Mouse (Mus musculus): ENCODE measurements around the gene Osgin1. TPM values are rescaled to one million over a fixed set of nuclear protein-coding genes. Genes with fewer than 3 reads are reported as not detected.
A peak's percentile ranks its signal among the peaks of the same experiment; 100 is the strongest.

Osgin1 gene
- polyA plus RNA-seq, 1 experiment from 2014 or later, result 0.47 TPM

DNA sequence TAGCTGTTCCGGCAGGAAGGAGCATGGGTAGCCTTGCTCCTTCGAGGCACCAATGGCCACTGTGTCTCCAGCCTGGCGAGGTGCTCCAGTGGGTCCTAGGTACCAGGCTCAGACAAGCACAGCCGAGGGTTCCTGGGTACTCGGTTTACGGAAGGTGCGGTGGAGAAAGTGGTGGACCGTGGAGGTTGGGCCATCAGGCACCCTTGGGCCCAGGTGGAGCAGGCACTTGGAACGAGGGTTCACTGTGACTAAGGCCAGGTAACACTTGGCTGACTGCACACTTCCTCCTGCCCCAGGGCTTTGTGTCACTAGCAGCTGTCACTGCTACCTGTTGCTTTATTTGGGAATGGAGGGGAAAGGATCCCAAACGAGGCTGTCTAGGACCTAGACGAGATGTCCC lies 3.6 kb downstream of the Osgin1 start:
- Histone ChIP-seq H3K27ac (replicated peaks in 1 of 2; ENCODE audit: control insufficient read depth in 1 of 2, insufficient read depth in 1 of 2, low read depth in 2 of 2, low read length in 2 of 2) (no peak overlapping the region), H3K36me3 (ENCODE audit: control insufficient read depth, insufficient read depth, low read length) (no peaks in the 10 kb centered on the region), H3K27me3 (ENCODE audit: control insufficient read depth, insufficient read depth, low read length) (peaks cover 9% of the 10 kb centered on the region; the same call in 1 of the 2 replicates), H3K4me1 (ENCODE audit: control insufficient read depth in 2 of 2, insufficient read depth in 2 of 2, low read length in 2 of 2) (peaks cover 17 to 19% of the 10 kb centered on the region in 2 experiments), H3K9ac (ENCODE audit: low read length) (no peak overlapping the region), H3K4me2 (ENCODE audit: low read length) (peak overlapping the region; percentile 37), H3K9me3 (ENCODE audit: control insufficient read depth, low read length) (no peaks in the 10 kb centered on the region), H3K4me3 (ENCODE audit: control insufficient read depth in 1 of 2, insufficient read depth in 1 of 2, low read depth in 1 of 2, low read length in 2 of 2) (no peak overlapping the region)
- WGBS, result 70% methylated on average over 11 of the region's 11 CpGs
- no peak for ATAC-seq (ENCODE audit: insufficient number of reproducible peaks, insufficient read depth, low FRiP score, low read depth)

DNA sequence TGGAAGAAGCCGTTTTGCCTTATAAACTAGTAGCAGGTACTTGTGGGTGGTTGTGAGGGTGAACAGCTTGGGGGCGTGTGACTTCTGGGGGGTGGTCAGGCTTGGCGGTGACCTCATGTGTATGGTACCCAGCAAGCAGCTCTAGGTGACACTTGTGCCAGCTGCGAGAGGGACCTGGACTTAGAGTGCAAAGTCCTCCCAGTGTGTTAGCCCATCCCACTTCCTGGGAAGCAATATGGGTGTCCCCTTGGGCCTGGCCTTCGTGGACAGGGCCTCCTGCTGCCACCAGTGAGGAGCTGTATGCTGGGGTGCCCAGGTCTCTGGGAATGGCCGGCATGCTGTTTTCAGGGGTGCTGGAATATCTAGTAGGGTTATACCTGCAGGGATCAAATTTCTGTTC lies 5.0 kb downstream of the Osgin1 start:
- ATAC-seq (ENCODE audit: insufficient number of reproducible peaks, insufficient read depth, low FRiP score, low read depth), result no peak
- H3K4me3 ChIP-seq (ENCODE audit: control insufficient read depth in 1 of 2, insufficient read depth in 1 of 2, low read depth in 1 of 2, low read length in 2 of 2), result no peak overlapping the region
- H3K4me1 ChIP-seq (ENCODE audit: control insufficient read depth in 2 of 2, insufficient read depth in 2 of 2, low read length in 2 of 2), result peaks cover 17 to 19% of the 10 kb centered on the region in 2 experiments
- no peaks in the 10 kb centered on the region for H3K36me3 ChIP-seq (ENCODE audit: control insufficient read depth, insufficient read depth, low read length)
- H3K27ac ChIP-seq (replicated peaks in 1 of 2; ENCODE audit: control insufficient read depth in 1 of 2, insufficient read depth in 1 of 2, low read depth in 2 of 2, low read length in 2 of 2), result no peak overlapping the region
- peaks cover 12% of the 10 kb centered on the region for H3K27me3 ChIP-seq (ENCODE audit: control insufficient read depth, insufficient read depth, low read length)
- H3K9me3 ChIP-seq (ENCODE audit: control insufficient read depth, low read length), result no peaks in the 10 kb centered on the region
- 81% methylated on average over 6 of the region's 6 CpGs for whole genome bisulfite sequencing
- no peak overlapping the region for H3K9ac ChIP-seq (ENCODE audit: low read length)
- no peak overlapping the region for H3K4me2 ChIP-seq (ENCODE audit: low read length)

DNA sequence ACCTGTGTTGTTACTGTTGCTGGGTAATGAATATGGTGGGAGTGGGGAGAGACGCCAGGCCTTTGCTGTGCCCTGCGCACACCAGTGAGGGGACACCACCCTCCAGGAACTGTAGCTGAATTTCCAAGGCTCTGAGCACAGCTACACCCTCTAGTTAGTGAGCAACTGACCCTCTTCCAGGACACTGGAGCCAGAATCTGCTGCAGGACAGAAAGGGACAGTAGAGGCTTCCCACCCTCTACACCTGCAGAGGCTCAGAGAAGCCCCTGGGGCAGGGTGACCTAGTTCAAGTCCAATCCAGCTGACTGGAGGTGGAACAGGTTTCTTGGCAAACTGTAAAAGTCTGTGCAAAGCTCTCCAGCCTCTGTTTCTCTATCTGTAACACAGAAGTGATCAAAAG lies 5.5 kb downstream of the Osgin1 start:
- peaks cover 12% of the 10 kb centered on the region for H3K27me3 ChIP-seq (ENCODE audit: control insufficient read depth, insufficient read depth, low read length)
- no peaks in the 10 kb centered on the region for H3K9me3 ChIP-seq (ENCODE audit: control insufficient read depth, low read length)
- no peaks in the 10 kb centered on the region for H3K36me3 ChIP-seq (ENCODE audit: control insufficient read depth, insufficient read depth, low read length)
- no peak overlapping the region for H3K4me3 ChIP-seq (ENCODE audit: control insufficient read depth in 1 of 2, insufficient read depth in 1 of 2, low read depth in 1 of 2, low read length in 2 of 2)
- H3K4me1 ChIP-seq (ENCODE audit: control insufficient read depth in 2 of 2, insufficient read depth in 2 of 2, low read length in 2 of 2), result peaks cover 17 to 19% of the 10 kb centered on the region in 2 experiments
- no peak overlapping the region for H3K4me2 ChIP-seq (ENCODE audit: low read length)
- H3K27ac ChIP-seq (replicated peaks in 1 of 2; ENCODE audit: control insufficient read depth in 1 of 2, insufficient read depth in 1 of 2, low read depth in 2 of 2, low read length in 2 of 2), result no peak overlapping the region
- 91% methylated on average over 2 of the region's 2 CpGs for WGBS
- no peak overlapping the region for H3K9ac ChIP-seq (ENCODE audit: low read length)
- ATAC-seq (ENCODE audit: insufficient number of reproducible peaks, insufficient read depth, low FRiP score, low read depth), result no peak

DNA sequence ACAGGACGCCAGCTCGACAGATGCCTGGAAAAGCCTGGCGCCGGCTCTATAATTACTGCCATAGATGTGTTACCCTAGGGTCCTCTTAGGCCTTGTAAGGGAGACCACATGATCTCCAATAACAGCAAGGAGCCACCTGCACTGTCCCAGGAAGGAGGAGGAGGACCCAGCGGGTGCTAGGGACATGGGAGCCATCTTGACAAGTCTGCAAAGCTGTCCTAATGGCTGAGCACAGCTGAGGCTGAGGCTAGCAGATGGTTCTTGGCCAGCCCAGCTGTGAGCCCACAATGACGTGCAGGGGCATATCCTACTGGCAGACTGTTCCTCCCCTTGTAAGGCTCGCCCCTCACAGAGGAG lies 5.9 kb downstream of the Osgin1 start:
- no peak overlapping the region for H3K4me2 ChIP-seq (ENCODE audit: low read length)
- no peak overlapping the region for H3K9ac ChIP-seq (ENCODE audit: low read length)
- no peak overlapping the region for H3K27ac ChIP-seq (replicated peaks in 1 of 2; ENCODE audit: control insufficient read depth in 1 of 2, insufficient read depth in 1 of 2, low read depth in 2 of 2, low read length in 2 of 2)
- H3K27me3 ChIP-seq (ENCODE audit: control insufficient read depth, insufficient read depth, low read length), result peaks cover 17% of the 10 kb centered on the region
- 87% methylated on average over 7 of the region's 7 CpGs for WGBS
- H3K9me3 ChIP-seq (ENCODE audit: control insufficient read depth, low read length), result no peaks in the 10 kb centered on the region
- peaks cover 17 to 19% of the 10 kb centered on the region in 2 experiments for H3K4me1 ChIP-seq (ENCODE audit: control insufficient read depth in 2 of 2, insufficient read depth in 2 of 2, low read length in 2 of 2)
- no peak for ATAC-seq (ENCODE audit: insufficient number of reproducible peaks, insufficient read depth, low FRiP score, low read depth)
- H3K36me3 ChIP-seq (ENCODE audit: control insufficient read depth, insufficient read depth, low read length), result no peaks in the 10 kb centered on the region
- H3K4me3 ChIP-seq (ENCODE audit: control insufficient read depth in 1 of 2, insufficient read depth in 1 of 2, low read depth in 1 of 2, low read length in 2 of 2), result no peak overlapping the region

DNA sequence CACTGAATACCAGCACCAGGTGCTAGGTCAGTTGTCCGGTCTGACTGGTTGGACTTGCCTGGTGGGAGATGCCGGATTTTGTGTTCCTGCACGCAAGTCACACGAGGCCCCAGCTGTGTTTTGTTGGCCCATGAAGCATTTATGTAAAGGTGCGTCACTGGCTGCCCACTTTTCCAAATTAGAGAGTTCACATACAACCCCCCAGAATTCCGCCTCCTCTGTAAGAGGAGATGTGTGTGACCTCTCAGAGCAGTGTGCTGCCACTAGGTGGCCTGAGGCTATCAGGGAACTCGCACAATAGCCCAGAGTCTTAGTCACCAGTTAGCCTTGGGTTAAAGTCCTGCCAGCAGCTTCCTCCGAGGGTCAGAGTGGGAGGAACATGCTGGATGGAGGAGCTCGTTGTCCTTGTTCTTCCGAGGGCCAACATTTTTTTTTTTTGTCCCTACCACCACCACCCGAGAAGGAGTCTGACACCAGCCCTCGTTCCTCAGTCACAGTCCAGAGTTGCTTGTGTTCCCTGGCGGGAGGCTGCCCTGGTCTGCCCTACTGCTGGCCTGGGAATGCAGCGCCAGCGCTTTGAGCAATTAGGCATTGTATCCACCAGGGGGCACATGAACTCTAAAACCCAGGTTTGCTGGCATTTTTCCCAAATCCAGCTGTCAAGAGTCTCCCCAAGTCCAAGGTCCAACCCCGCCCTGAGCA lies 6.5 kb downstream of the Osgin1 start:
- Histone ChIP-seq H3K4me1 (ENCODE audit: control insufficient read depth in 2 of 2, insufficient read depth in 2 of 2, low read length in 2 of 2) (peaks cover 17 to 19% of the 10 kb centered on the region in 2 experiments), H3K27ac (replicated peaks in 1 of 2; ENCODE audit: control insufficient read depth in 1 of 2, insufficient read depth in 1 of 2, low read depth in 2 of 2, low read length in 2 of 2) (no peak overlapping the region)
- 18% methylated on average over 16 of the region's 16 CpGs for WGBS

DNA sequence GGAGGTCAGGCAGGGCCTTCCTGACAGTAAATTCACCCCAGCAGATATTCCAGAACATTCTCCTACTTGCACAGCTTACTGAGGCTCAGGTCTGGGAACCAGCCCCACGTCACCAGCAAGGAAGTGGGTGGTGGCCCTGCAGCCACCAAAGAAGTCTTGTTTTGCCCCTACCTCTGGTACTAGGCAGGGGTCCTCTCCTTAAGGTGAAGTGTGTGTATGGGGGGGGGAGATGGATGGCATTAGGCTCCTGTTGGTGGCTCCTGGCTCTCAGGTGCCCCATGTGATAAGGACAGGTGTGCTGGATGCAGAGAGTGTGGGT lies 7.0 kb downstream of the Osgin1 start:
- Histone ChIP-seq H3K4me2 (ENCODE audit: low read length) (peak overlapping the region; percentile 35; the same call in 1 of the 2 replicates), H3K36me3 (ENCODE audit: control insufficient read depth, insufficient read depth, low read length) (no peaks in the 10 kb centered on the region), H3K9me3 (ENCODE audit: control insufficient read depth, low read length) (no peaks in the 10 kb centered on the region), H3K4me1 (ENCODE audit: control insufficient read depth in 2 of 2, insufficient read depth in 2 of 2, low read length in 2 of 2) (peaks cover 17 to 19% of the 10 kb centered on the region in 2 experiments), H3K27ac (replicated peaks in 1 of 2; ENCODE audit: control insufficient read depth in 1 of 2, insufficient read depth in 1 of 2, low read depth in 2 of 2, low read length in 2 of 2) (no peak overlapping the region), H3K27me3 (ENCODE audit: control insufficient read depth, insufficient read depth, low read length) (peaks cover 26% of the 10 kb centered on the region), H3K4me3 (ENCODE audit: control insufficient read depth in 1 of 2, insufficient read depth in 1 of 2, low read depth in 1 of 2, low read length in 2 of 2) (no peak overlapping the region), H3K9ac (ENCODE audit: low read length) (no peak overlapping the region)
- ATAC-seq (ENCODE audit: insufficient number of reproducible peaks, insufficient read depth, low FRiP score, low read depth), result no peak
- WGBS, result 38% methylated on average over 1 of the region's 1 CpGs

More for the DNA sequence above, 6.5 kb downstream of the Osgin1 start:
- peaks cover 22% of the 10 kb centered on the region for H3K27me3 ChIP-seq (ENCODE audit: control insufficient read depth, insufficient read depth, low read length)
- H3K9ac ChIP-seq (ENCODE audit: low read length), result no peak overlapping the region
- ATAC-seq (ENCODE audit: insufficient number of reproducible peaks, insufficient read depth, low FRiP score, low read depth), result peak; percentile 44; the same call in 1 of the 2 replicates
- H3K4me2 ChIP-seq (ENCODE audit: low read length), result peak overlapping the region; percentile 35
- H3K9me3 ChIP-seq (ENCODE audit: control insufficient read depth, low read length), result no peaks in the 10 kb centered on the region
- H3K4me3 ChIP-seq (ENCODE audit: control insufficient read depth in 1 of 2, insufficient read depth in 1 of 2, low read depth in 1 of 2, low read length in 2 of 2), result no peak overlapping the region
- H3K36me3 ChIP-seq (ENCODE audit: control insufficient read depth, insufficient read depth, low read length), result no peaks in the 10 kb centered on the region

DNA sequence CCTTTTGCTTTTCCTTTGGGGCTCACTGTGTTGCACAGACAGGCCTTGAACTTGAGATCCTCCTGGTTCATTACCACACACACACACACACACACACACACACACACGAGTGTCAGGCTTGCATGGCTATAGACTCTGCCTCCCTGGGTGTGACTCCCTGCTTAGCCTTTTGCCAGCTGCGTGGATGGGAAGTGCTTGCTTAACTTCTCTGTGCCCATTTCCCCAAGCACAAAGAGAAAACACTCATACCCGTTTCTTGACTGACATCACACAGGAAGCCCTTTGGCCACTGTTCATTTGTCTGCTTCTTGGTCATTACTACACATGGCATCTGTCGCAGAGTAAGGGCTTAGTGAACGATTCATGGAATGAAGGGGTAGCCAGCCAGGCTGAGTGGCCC lies 8.1 kb downstream of the Osgin1 start:
- no peak overlapping the region for H3K27ac ChIP-seq (replicated peaks in 1 of 2; ENCODE audit: control insufficient read depth in 1 of 2, insufficient read depth in 1 of 2, low read depth in 2 of 2, low read length in 2 of 2)
- ATAC-seq (ENCODE audit: insufficient number of reproducible peaks, insufficient read depth, low FRiP score, low read depth), result no peak

DNA sequence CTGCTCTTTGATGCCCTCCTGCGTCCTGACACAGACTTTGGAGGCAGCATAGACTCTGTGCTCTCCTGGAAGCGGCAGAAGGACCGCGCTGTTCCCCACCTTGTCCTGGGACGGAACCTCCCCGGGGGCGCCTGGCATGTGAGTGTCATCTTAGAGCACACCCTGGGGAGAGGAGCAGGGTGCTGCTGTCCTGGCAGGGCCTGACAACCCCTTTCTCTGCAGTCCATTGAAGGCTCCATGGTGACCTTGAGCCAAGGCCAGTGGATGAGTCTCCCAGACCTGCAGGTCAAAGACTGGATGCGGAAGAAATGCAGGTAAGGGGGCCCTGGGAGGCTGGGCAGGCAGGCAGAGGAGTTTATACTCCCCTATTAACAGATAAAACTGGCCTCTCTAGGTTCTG lies 9.0 kb downstream of the Osgin1 start:
- ATAC-seq (ENCODE audit: insufficient number of reproducible peaks, insufficient read depth, low FRiP score, low read depth), result no peak
- Histone ChIP-seq H3K4me3 (ENCODE audit: control insufficient read depth in 1 of 2, insufficient read depth in 1 of 2, low read depth in 1 of 2, low read length in 2 of 2) (no peak overlapping the region), H3K27me3 (ENCODE audit: control insufficient read depth, insufficient read depth, low read length) (peaks cover 41% of the 10 kb centered on the region), H3K9ac (ENCODE audit: low read length) (no peak overlapping the region), H3K4me1 (ENCODE audit: control insufficient read depth in 2 of 2, insufficient read depth in 2 of 2, low read length in 2 of 2) (peaks cover 9 to 13% of the 10 kb centered on the region in 2 experiments; a peak in 3 of 4 replicates), H3K4me2 (ENCODE audit: low read length) (no peak overlapping the region), H3K9me3 (ENCODE audit: control insufficient read depth, low read length) (no peaks in the 10 kb centered on the region), H3K27ac (replicated peaks in 1 of 2; ENCODE audit: control insufficient read depth in 1 of 2, insufficient read depth in 1 of 2, low read depth in 2 of 2, low read length in 2 of 2) (no peak overlapping the region), H3K36me3 (ENCODE audit: control insufficient read depth, insufficient read depth, low read length) (no peaks in the 10 kb centered on the region)
- 93% methylated on average over 8 of the region's 8 CpGs for WGBS

More for the DNA sequence above, 8.1 kb downstream of the Osgin1 start:
- Histone ChIP-seq H3K4me1 (ENCODE audit: control insufficient read depth in 2 of 2, insufficient read depth in 2 of 2, low read length in 2 of 2) (peaks cover 10 to 17% of the 10 kb centered on the region in 2 experiments; a peak in 3 of 4 replicates), H3K9ac (ENCODE audit: low read length) (no peak overlapping the region), H3K27me3 (ENCODE audit: control insufficient read depth, insufficient read depth, low read length) (peaks cover 32% of the 10 kb centered on the region), H3K9me3 (ENCODE audit: control insufficient read depth, low read length) (no peaks in the 10 kb centered on the region), H3K4me2 (ENCODE audit: low read length) (no peak overlapping the region), H3K4me3 (ENCODE audit: control insufficient read depth in 1 of 2, insufficient read depth in 1 of 2, low read depth in 1 of 2, low read length in 2 of 2) (no peak overlapping the region), H3K36me3 (ENCODE audit: control insufficient read depth, insufficient read depth, low read length) (no peaks in the 10 kb centered on the region)
- 56% methylated on average over 5 of the region's 5 CpGs for WGBS
